Mouse (Mus musculus): ENCODE measurements around the gene Stx5a. TPM values are rescaled to one million over a fixed set of nuclear protein-coding genes. Genes with fewer than 3 reads are reported as not detected.

Stx5a gene
- total and polyA plus RNA-seq, 3 experiments: 23.8 to 33.4 (median 25.3) TPM

GRCm38 (mm10) chr19:8773409-8773808 is 32.2 kb downstream of the Stx5a start:
- TF ChIP-seq POLR2A (IDR thresholded peaks at IDR 0.05; ENCODE audit: insufficient read depth, low read depth, low read length): no peak
- no peak for TF ChIP-seq EP300 (IDR thresholded peaks at IDR 0.05; ENCODE audit: insufficient read depth, low read depth, low read length)
- no peak for TF ChIP-seq CTCF (IDR thresholded peaks at IDR 0.05)
- Histone ChIP-seq H3K79me2 (replicated peaks; ENCODE audit: control insufficient read depth, insufficient read depth, low read length) (peaks cover 1% of the 10 kb centered on the region; the same call in 1 of the 2 replicates), H3K27me3 (ENCODE audit: control insufficient read depth, insufficient read depth, low read length) (no peaks in the 10 kb centered on the region), H3K9ac (ENCODE audit: low read depth, low read length) (no peak overlapping the region), H3K36me3 (ENCODE audit: control insufficient read depth, insufficient read depth, low read length) (peaks cover 11% of the 10 kb centered on the region), H3K27ac (peak overlapping the region; percentile 90; the same call in 1 of the 2 replicates), H3K4me1 (ENCODE audit: control insufficient read depth, insufficient read depth, low read length) (peaks cover 11% of the 10 kb centered on the region), H3K4me3 (peak overlapping the region; percentile 83)
- DNase-seq: no peak
- WGBS: 43% methylated on average over 6 of the region's 6 CpGs
- intact Hi-C loops (cut with DNase I): loop anchor here (5.0 kb wide), 1 partner anchor 44 kb away; the partner anchor contains the start of gene Ttc9c

GRCm38 (mm10) chr19:8774086-8774835 is 33.0 kb downstream of the Stx5a start, which contains the start of gene Tmem179b:
Gene Tmem179b, minus strand, starts transcription at chr19:8774467.
- Histone ChIP-seq H3K27ac (peak within 1 kb of the TSS; percentile 90), H3K4me1 (ENCODE audit: control insufficient read depth, insufficient read depth, low read length) (peaks cover 11% of the 10 kb centered on the region), H3K79me2 (replicated peaks; ENCODE audit: control insufficient read depth, insufficient read depth, low read length) (peaks cover 1% of the 10 kb centered on the region; the same call in 1 of the 2 replicates), H3K36me3 (ENCODE audit: control insufficient read depth, insufficient read depth, low read length) (peaks cover 11% of the 10 kb centered on the region), H3K9ac (ENCODE audit: low read depth, low read length) (peak within 1 kb of the TSS; percentile 96), H3K4me3 (peak within 1 kb of the TSS; percentile 83), H3K27me3 (ENCODE audit: control insufficient read depth, insufficient read depth, low read length) (no peaks in the 10 kb centered on the region)
- peak; percentile 97 to 98 for DNase-seq
- peak; percentile 96 for TF ChIP-seq POLR2A (IDR thresholded peaks at IDR 0.05; ENCODE audit: insufficient read depth, low read depth, low read length)
- peak; percentile 37 for TF ChIP-seq CTCF (IDR thresholded peaks at IDR 0.05)
- TF ChIP-seq EP300 (IDR thresholded peaks at IDR 0.05; ENCODE audit: insufficient read depth, low read depth, low read length): 0 out of 2 replicates have a peak, but pooled peaks have one; percentile 49
- WGBS: under 1% methylated on average over 68 of the region's 68 CpGs
- intact Hi-C loops (cut with DNase I): loop anchor here (2.0 to 5.0 kb wide), 3 partner anchors 17 to 43 kb away; partner anchors contain the start of genes Nxf1, Polr2g and Ttc9c

GRCm38 (mm10) chr19:8774951-8775421 is 33.8 kb downstream of the Stx5a start:
- peaks cover 11% of the 10 kb centered on the region for H3K4me1 ChIP-seq (ENCODE audit: control insufficient read depth, insufficient read depth, low read length)
- peak overlapping the region; percentile 90 for H3K27ac ChIP-seq
- H3K79me2 ChIP-seq (replicated peaks; ENCODE audit: control insufficient read depth, insufficient read depth, low read length): peaks cover 1% of the 10 kb centered on the region; the same call in 1 of the 2 replicates
- peak overlapping the region; percentile 96 for H3K9ac ChIP-seq (ENCODE audit: low read depth, low read length)
- peaks cover 9% of the 10 kb centered on the region for H3K36me3 ChIP-seq (ENCODE audit: control insufficient read depth, insufficient read depth, low read length)
- TF ChIP-seq POLR2A (IDR thresholded peaks at IDR 0.05; ENCODE audit: insufficient read depth, low read depth, low read length) (no peak), EP300 (IDR thresholded peaks at IDR 0.05; ENCODE audit: insufficient read depth, low read depth, low read length) (no peak), CTCF (IDR thresholded peaks at IDR 0.05) (no peak)
- 3% methylated on average over 20 of the region's 20 CpGs for WGBS
- H3K27me3 ChIP-seq (ENCODE audit: control insufficient read depth, insufficient read depth, low read length): no peaks in the 10 kb centered on the region
- intact Hi-C loops (cut with DNase I): loop anchor here (2.0 to 5.0 kb wide), 3 partner anchors 18 to 42 kb away; partner anchors contain the start of genes Nxf1, Polr2g and Ttc9c
- peak overlapping the region; percentile 83 for H3K4me3 ChIP-seq
- no peak for DNase-seq

- intact Hi-C loops (cut with DNase I): no loop called here
- H3K27me3 ChIP-seq (ENCODE audit: control insufficient read depth, insufficient read depth, low read length): no peaks in the 10 kb centered on the region
- H3K4me1 ChIP-seq (ENCODE audit: control insufficient read depth, insufficient read depth, low read length): no peaks in the 10 kb centered on the region
- no peaks in the 10 kb centered on the region for H3K36me3 ChIP-seq (ENCODE audit: control insufficient read depth, insufficient read depth, low read length)
- TF ChIP-seq POLR2A (IDR thresholded peaks at IDR 0.05; ENCODE audit: insufficient read depth, low read depth, low read length) (no peak), CTCF (IDR thresholded peaks at IDR 0.05) (peak; percentile 68), EP300 (IDR thresholded peaks at IDR 0.05; ENCODE audit: insufficient read depth, low read depth, low read length) (0 out of 2 replicates have a peak, but pooled peaks have one; percentile 60)
- H3K4me3 ChIP-seq: peak within 1 kb of the TSS; percentile 84
- peak within 1 kb of the TSS; percentile 84 for H3K9ac ChIP-seq (ENCODE audit: low read depth, low read length)
- peak; percentile 89 to 95 for DNase-seq
- no peaks in the 10 kb centered on the region for H3K79me2 ChIP-seq (replicated peaks; ENCODE audit: control insufficient read depth, insufficient read depth, low read length)
- peak within 1 kb of the TSS; percentile 67 for H3K27ac ChIP-seq
- WGBS: under 1% methylated on average over 32 of the region's 32 CpGs
These were observed 45.0 kb downstream of the Stx5a start, which contains the start of gene Taf6l for GRCm38 (mm10) chr19:8786008-8786781. Gene Taf6l, minus strand, starts transcription at chr19:8786417.

GRCm38 (mm10) chr19:8788521-8788920 is 47.3 kb downstream of the Stx5a start:
- no peak for TF ChIP-seq EP300 (IDR thresholded peaks at IDR 0.05; ENCODE audit: insufficient read depth, low read depth, low read length)
- TF ChIP-seq CTCF (IDR thresholded peaks at IDR 0.05): no peak
- no peak for TF ChIP-seq POLR2A (IDR thresholded peaks at IDR 0.05; ENCODE audit: insufficient read depth, low read depth, low read length)
- WGBS: 51% methylated on average over 3 of the region's 3 CpGs

More at GRCm38 (mm10) chr19:8788521-8788920, 47.3 kb downstream of the Stx5a start:
- H3K27me3 ChIP-seq (ENCODE audit: control insufficient read depth, insufficient read depth, low read length): no peaks in the 10 kb centered on the region
- DNase-seq: no peak
- no peak overlapping the region for H3K9ac ChIP-seq (ENCODE audit: low read depth, low read length)
- no peak overlapping the region for H3K27ac ChIP-seq
- H3K36me3 ChIP-seq (ENCODE audit: control insufficient read depth, insufficient read depth, low read length): no peaks in the 10 kb centered on the region
- H3K79me2 ChIP-seq (replicated peaks; ENCODE audit: control insufficient read depth, insufficient read depth, low read length): no peaks in the 10 kb centered on the region
- intact Hi-C loops (cut with DNase I): no loop called here
- no peaks in the 10 kb centered on the region for H3K4me1 ChIP-seq (ENCODE audit: control insufficient read depth, insufficient read depth, low read length)
- no peak overlapping the region for H3K4me3 ChIP-seq
